Mouse (Mus musculus) neural tube, embryonic 11.5 days (tissue): ENCODE measurements around the gene Prss41. TPM values are rescaled to one million over a fixed set of nuclear protein-coding genes. Genes with fewer than 3 reads are reported as not detected.
A peak's percentile ranks its signal among the peaks of the same experiment; 100 is the strongest.

Experiments used
- ATAC-seq: fragments of 200-750 bp; cut with Nextera tagmentation; 2 replicates; pipeline ENCODE4 v1.8.0; 2017; ENCODE audit warnings: moderate number of reproducible peaks, mild to moderate bottlenecking, moderate TSS enrichment, moderate library complexity; ENCODE audit not compliant: insufficient read depth, low FRiP score, low TSS enrichment
- DNase-seq: peaks from one replicate; pipeline ENCODE4 v3.0.0-alpha.2; 2015; ENCODE audit warnings: low spot score
- H3K27ac ChIP-seq: fragments of 300-500 bp; sonication (generic); 2 replicates; pipeline ENCODE4 v1.5.1; 2014; ENCODE audit warnings: low read depth, mild to moderate bottlenecking, low read length
- H3K27me3 ChIP-seq: fragments of 300-500 bp; sonication (generic); 2 replicates; pipeline ENCODE4 v1.6.1; 2014; ENCODE audit warnings: mild to moderate bottlenecking, low read length, mixed read lengths; ENCODE audit not compliant: control insufficient read depth, insufficient read depth
- H3K36me3 ChIP-seq: fragments of 300-500 bp; sonication (generic); 2 replicates; pipeline ENCODE4 v1.6.1; 2014; ENCODE audit warnings: mild to moderate bottlenecking, low read length, moderate library complexity, mixed read lengths; ENCODE audit not compliant: control insufficient read depth, insufficient read depth
- H3K4me1 ChIP-seq: fragments of 300-500 bp; sonication (generic); 2 replicates; pipeline ENCODE4 v1.6.1; 2014; ENCODE audit warnings: low read length, mixed read lengths; ENCODE audit not compliant: control insufficient read depth, insufficient read depth
- H3K4me2 ChIP-seq: fragments of 300-500 bp; sonication (generic); 2 replicates; pipeline ENCODE4 v1.6.1; 2014; ENCODE audit warnings: low read depth, mild to moderate bottlenecking, moderate library complexity
- H3K4me3 ChIP-seq: fragments of 300-500 bp; sonication (generic); 2 replicates; pipeline ENCODE4 v1.5.1; 2014; ENCODE audit warnings: low read depth, low read length
- H3K9ac ChIP-seq: fragments of 300-500 bp; sonication (generic); 2 replicates; pipeline ENCODE4 v1.6.1; 2014; ENCODE audit warnings: mild to moderate bottlenecking, low read length
- H3K9me3 ChIP-seq: fragments of 300-500 bp; sonication (generic); 2 replicates; pipeline ENCODE4 v1.6.1; 2016; ENCODE audit warnings: low read length; ENCODE audit not compliant: control insufficient read depth
- WGBS: fragments of 180-500 bp; shearing (Covaris S2); extraction: QIAGEN DNeasy Blood & Tissue Kit; methylation state at CpG from one replicate; pipeline ENCODE4 v1.1.7; 2014; 5-methylcytosine and 5-hydroxymethylcytosine counted together
- polyA plus RNA-seq: library from polyadenylated mRNA; unstranded; fragments of >200 nt; fragmentation: Nextera tagmentation; extraction: Ambion mirVana; gene quantifications from 2 replicates; pipeline ENCODE4 v1.2.1, GENCODE M21; 2014

Gene Prss41
- polyA plus RNA-seq, 1 experiment from 2014 or later = 1.8 TPM

- WGBS = 85% methylated on average over 8 of the region's 8 CpGs
- Histone ChIP-seq H3K4me3 (no peak within 1 kb of the TSS), H3K4me1 (no peaks in the 10 kb centered on the region), H3K27ac (no peak within 1 kb of the TSS), H3K4me2 (no peak within 1 kb of the TSS), H3K36me3 (no peaks in the 10 kb centered on the region), H3K9ac (no peak within 1 kb of the TSS; the same call in 1 of the 2 replicates), H3K27me3 (no peaks in the 10 kb centered on the region), H3K9me3 (no peaks in the 10 kb centered on the region)
- ATAC-seq = no peak
- DNase-seq = no peak
These were observed 7.9 kb downstream of the Prss41 start, which contains the start of gene Prss33 for GRCm38 (mm10) chr17:23836006-23836575. Gene Prss33, minus strand, starts transcription at chr17:23836056.

DNA sequence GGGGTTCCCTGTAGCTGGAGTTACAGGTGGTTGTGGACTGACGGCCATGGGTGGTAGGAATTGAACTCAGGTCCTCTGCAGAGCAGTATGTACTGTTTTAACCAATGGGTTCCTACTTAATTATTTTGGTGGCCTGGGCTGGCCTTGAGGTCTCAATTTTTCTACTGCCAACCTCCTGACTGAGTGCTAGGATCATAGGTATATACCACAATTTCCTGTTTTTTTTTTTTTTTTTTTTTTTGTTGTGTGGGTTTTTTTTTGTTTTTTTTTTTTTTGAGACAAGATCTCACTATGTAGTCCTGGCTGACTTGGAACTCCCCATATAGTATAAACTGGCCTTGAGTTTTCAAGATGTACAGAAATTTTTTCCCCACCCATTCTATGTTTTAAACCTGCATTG is 12.8 kb downstream of the Prss41 start:
- Histone ChIP-seq H3K9me3 (no peaks in the 10 kb centered on the region), H3K4me1 (peaks cover 13% of the 10 kb centered on the region), H3K9ac (no peak overlapping the region), H3K27me3 (no peaks in the 10 kb centered on the region), H3K36me3 (peaks cover 2% of the 10 kb centered on the region; the same call in 1 of the 2 replicates), H3K4me2 (no peak overlapping the region), H3K4me3 (no peak overlapping the region), H3K27ac (no peak overlapping the region)
- WGBS = 93% methylated on average over 1 of the region's 1 CpGs
- DNase-seq (no peak), ATAC-seq (no peak)

DNA sequence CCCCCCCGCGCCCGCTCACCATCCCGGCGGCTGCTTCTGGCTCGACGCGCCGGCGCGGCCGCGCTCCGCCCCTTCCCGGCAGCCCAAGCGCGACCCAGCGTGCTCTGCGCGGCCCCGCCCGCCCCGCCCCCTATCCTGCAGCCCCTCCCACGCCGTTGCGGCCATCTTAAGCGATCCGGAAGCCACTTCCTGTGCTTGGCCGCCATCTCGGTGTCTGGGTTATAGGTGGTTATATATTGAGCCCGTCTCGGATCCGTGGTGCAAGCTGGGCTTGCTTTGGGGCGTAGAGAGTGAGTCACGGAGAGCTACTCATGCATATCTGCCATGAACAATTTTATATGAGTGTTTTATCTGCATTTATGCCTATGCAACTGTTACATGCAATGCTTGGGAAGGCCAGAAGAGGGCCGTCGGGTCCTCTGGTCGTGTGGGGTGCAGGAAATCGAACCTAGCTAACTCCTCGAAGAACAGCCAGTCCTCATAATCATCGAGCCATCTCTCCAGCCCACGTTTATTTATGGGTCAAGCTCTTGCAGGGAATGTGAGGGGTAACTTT is 14.8 kb downstream of the Prss41 start, which contains the start of gene Elob:
TSS of gene Elob (minus strand) at position 73 of the 556 bp plus-strand sequence.
- Histone ChIP-seq H3K27me3 (no peaks in the 10 kb centered on the region), H3K9ac (peak within 1 kb of the TSS; percentile 68), H3K4me3 (peak within 1 kb of the TSS; percentile 81), H3K4me2 (peak within 1 kb of the TSS; percentile 83), H3K36me3 (peaks cover 18% of the 10 kb centered on the region; the same call in 1 of the 2 replicates), H3K4me1 (peaks cover 13% of the 10 kb centered on the region), H3K27ac (peak within 1 kb of the TSS; percentile 89), H3K9me3 (no peaks in the 10 kb centered on the region)
- 2% methylated on average over 18 of the region's 42 CpGs for WGBS
- ATAC-seq = peak; percentile 92
- DNase-seq = peak; percentile 92

DNA sequence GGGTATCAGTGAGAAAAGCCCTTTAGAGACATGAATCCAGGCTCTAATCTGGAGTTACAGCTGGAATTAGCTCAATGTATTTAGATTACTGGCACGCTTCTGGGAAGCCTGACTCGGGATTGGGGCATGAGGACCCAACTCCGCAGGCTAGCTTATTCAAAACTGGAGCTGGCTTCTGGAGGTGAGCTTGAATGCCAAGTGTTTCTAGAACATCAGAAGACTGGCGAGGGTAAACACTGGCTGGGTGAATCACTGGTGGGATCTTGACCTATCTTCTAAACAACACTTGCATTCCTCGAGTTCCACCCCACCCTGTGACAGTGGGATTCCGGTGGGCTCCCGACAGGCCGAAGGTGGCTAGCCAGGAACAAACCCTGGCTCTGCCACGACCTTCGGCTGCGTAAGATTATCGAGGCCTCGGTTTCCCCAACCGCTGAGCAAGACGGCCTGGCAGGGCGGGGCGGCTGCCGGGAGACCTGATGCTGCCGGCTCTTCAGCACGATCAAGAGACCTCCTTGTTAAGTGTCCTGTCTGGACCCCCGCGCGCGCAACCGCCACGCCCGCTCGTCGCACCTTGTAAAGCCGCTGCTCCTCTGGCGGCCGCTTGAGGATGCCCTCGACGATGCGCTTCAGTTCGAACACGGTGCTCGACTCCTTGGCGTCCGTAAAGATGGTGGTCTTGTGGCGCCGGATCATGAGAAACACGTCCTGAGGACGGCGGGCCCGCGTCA is 15.5 kb downstream of the Prss41 start:
- Histone ChIP-seq H3K27me3 (no peaks in the 10 kb centered on the region), H3K4me2 (peak overlapping the region; percentile 83), H3K36me3 (peaks cover 24% of the 10 kb centered on the region), H3K9ac (peak overlapping the region; percentile 68), H3K9me3 (no peaks in the 10 kb centered on the region), H3K4me1 (peaks cover 13% of the 10 kb centered on the region), H3K27ac (peak overlapping the region; percentile 89), H3K4me3 (peak overlapping the region; percentile 81)
- ATAC-seq (peak; percentile 80), DNase-seq (peak; percentile 69)
- WGBS = under 1% methylated on average over 43 of the region's 47 CpGs

GRCm38 (mm10) chr17:23825591-23825990 is 18.4 kb downstream of the Prss41 start:
- Histone ChIP-seq H3K9ac (no peak overlapping the region), H3K27me3 (no peaks in the 10 kb centered on the region), H3K36me3 (peaks cover 44% of the 10 kb centered on the region), H3K4me3 (no peak overlapping the region), H3K9me3 (no peaks in the 10 kb centered on the region), H3K27ac (no peak overlapping the region), H3K4me2 (no peak overlapping the region), H3K4me1 (peaks cover 13% of the 10 kb centered on the region)
- ATAC-seq (no peak), DNase-seq (no peak)
- 96% methylated on average over 4 of the region's 4 CpGs for WGBS

DNA sequence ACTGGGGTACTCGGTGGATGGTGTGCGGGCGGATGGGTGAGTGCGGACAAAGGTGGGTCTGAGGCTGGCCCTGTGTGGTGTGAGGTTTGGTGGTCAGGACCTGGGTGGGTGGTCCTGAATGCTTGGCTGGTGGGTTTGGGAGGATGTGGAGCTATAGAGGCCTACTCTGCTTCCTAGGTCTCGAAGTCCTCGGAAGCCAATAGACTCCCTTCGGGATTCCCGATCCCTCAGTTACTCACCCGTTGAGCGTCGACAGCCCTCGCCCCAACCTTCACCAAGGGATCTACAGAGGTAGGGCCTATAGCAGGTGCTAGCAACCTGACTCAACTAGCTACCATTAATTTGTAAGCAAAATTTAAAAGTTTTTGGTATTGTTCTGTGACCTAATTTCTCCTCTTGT is 20.4 kb downstream of the Prss41 start:
- Histone ChIP-seq H3K9me3 (peaks cover 6% of the 10 kb centered on the region), H3K9ac (no peak overlapping the region), H3K4me3 (no peak overlapping the region), H3K4me2 (no peak overlapping the region), H3K27me3 (no peaks in the 10 kb centered on the region), H3K4me1 (peaks cover 10% of the 10 kb centered on the region), H3K27ac (no peak overlapping the region), H3K36me3 (peaks cover 64% of the 10 kb centered on the region)
- 92% methylated on average over 12 of the region's 12 CpGs for WGBS
- no peak for ATAC-seq
- no peak for DNase-seq

GRCm38 (mm10) chr17:23823018-23823417 is 21.0 kb downstream of the Prss41 start:
- Histone ChIP-seq H3K4me3 (no peak overlapping the region), H3K27me3 (no peaks in the 10 kb centered on the region), H3K4me1 (peaks cover 8% of the 10 kb centered on the region), H3K9ac (no peak overlapping the region), H3K9me3 (peaks cover 11% of the 10 kb centered on the region), H3K36me3 (peaks cover 70% of the 10 kb centered on the region), H3K27ac (no peak overlapping the region), H3K4me2 (no peak overlapping the region)
- 88% methylated on average over 16 of the region's 16 CpGs for WGBS
- ATAC-seq (no peak), DNase-seq (no peak)

GRCm38 (mm10) chr17:23822094-23822493 is 21.9 kb downstream of the Prss41 start:
- H3K4me3 ChIP-seq = no peak overlapping the region
- no peak overlapping the region for H3K27ac ChIP-seq
- ATAC-seq (no peak), DNase-seq (no peak)
- WGBS = 85% methylated on average over 6 of the region's 6 CpGs
- H3K4me1 ChIP-seq = no peaks in the 10 kb centered on the region
- H3K36me3 ChIP-seq = peaks cover 79% of the 10 kb centered on the region
- H3K9me3 ChIP-seq = peaks cover 11% of the 10 kb centered on the region
- no peaks in the 10 kb centered on the region for H3K27me3 ChIP-seq
- H3K4me2 ChIP-seq = no peak overlapping the region
- H3K9ac ChIP-seq = no peak overlapping the region
